Mouse (Mus musculus) testis, adult 2 months (tissue): ENCODE results near the gene Taar8c. TPM values are rescaled to one million over a fixed set of nuclear protein-coding genes. Genes with fewer than 3 reads are reported as not detected.
A peak's percentile ranks its signal among the peaks of the same experiment; 100 is the strongest.
"Not testable (repeated sequence)": the region's sequence is repeated elsewhere in the genome, so short reads cannot be mapped to it uniquely, and the experiment has no call there.

Source experiments
- H3K27ac ChIP-seq: fragments of 200-500 bp; 2 replicates; pipeline ENCODE4 v1.5.1; 2012; ENCODE audit warnings: low read depth, low read length; ENCODE audit not compliant: control insufficient read depth, insufficient read depth
- H3K27me3 ChIP-seq: fragments of 200-500 bp; 2 replicates; pipeline ENCODE4 v1.6.1; 2012; ENCODE audit warnings: mild to moderate bottlenecking, low read length, moderate library complexity; ENCODE audit not compliant: control insufficient read depth, insufficient read depth
- H3K36me3 ChIP-seq: fragments of 200-500 bp; 2 replicates; pipeline ENCODE4 v1.6.1; 2012; ENCODE audit warnings: mild to moderate bottlenecking, low read length; ENCODE audit not compliant: control insufficient read depth, insufficient read depth
- H3K4me1 ChIP-seq: fragments of 200-500 bp; 2 replicates; pipeline ENCODE4 v1.6.1; 2012; ENCODE audit warnings: low read length; ENCODE audit not compliant: control insufficient read depth, insufficient read depth
- H3K4me3 ChIP-seq: fragments of 200-500 bp; 2 replicates; pipeline ENCODE4 v1.5.1; 2012; ENCODE audit warnings: low read depth, mild to moderate bottlenecking, low read length, moderate library complexity, mixed read lengths; ENCODE audit not compliant: control insufficient read depth
- CTCF ChIP-seq: fragments of 200-500 bp; IDR thresholded peaks from 2 replicates; pipeline ENCODE4 v1.5.1; 2012; ENCODE audit warnings: low read depth, mild to moderate bottlenecking, inconsistent platforms, low read length, moderate library complexity; ENCODE audit not compliant: control insufficient read depth, insufficient read depth, insufficient replicate concordance
- POLR2A ChIP-seq: fragments of 200-500 bp; IDR thresholded peaks from 2 replicates; pipeline ENCODE4 v1.6.1; 2012; ENCODE audit warnings: low read depth, mild to moderate bottlenecking, inconsistent platforms, low read length, moderate library complexity; ENCODE audit not compliant: control insufficient read depth
- polyA plus RNA-seq: library from polyadenylated mRNA; depleted of rRNA; stranded (reverse); fragments of >200 nt; gene quantifications from 2 replicates; pipeline ENCODE4 v1.2.3, GENCODE M21; 2012

The Taar8c gene
- polyA plus RNA-seq, 1 experiment, result not detected

DNA sequence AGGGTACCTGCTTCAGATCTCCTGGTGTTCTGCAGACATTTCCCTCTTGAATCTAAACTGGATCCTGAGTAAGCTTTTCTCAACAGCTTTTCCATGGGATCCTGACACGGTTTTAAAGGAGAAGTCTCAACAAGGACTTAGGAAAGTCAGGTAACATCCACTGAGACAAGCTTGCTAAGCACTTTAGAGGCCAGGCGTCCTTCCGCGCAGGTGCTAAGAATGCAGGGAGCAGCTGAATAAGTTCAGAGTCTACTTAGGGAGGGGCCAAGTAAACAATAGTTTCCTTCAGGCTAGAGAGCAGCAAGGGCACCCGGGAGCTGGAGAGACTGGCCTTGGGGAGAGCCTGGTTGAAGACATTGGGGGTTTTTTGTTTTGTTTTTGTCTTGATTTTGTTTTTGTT is 30.6 kb upstream of the Taar8c start:
- H3K4me1 ChIP-seq, result no peaks in the 10 kb centered on the region
- no peaks in the 10 kb centered on the region for H3K27me3 ChIP-seq
- TF ChIP-seq POLR2A (no peak), CTCF (no peak)
- H3K27ac ChIP-seq, result peak overlapping the region; percentile 57; the same call in 1 of the 2 replicates
- no peaks in the 10 kb centered on the region for H3K36me3 ChIP-seq
- no peak overlapping the region for H3K4me3 ChIP-seq

DNA sequence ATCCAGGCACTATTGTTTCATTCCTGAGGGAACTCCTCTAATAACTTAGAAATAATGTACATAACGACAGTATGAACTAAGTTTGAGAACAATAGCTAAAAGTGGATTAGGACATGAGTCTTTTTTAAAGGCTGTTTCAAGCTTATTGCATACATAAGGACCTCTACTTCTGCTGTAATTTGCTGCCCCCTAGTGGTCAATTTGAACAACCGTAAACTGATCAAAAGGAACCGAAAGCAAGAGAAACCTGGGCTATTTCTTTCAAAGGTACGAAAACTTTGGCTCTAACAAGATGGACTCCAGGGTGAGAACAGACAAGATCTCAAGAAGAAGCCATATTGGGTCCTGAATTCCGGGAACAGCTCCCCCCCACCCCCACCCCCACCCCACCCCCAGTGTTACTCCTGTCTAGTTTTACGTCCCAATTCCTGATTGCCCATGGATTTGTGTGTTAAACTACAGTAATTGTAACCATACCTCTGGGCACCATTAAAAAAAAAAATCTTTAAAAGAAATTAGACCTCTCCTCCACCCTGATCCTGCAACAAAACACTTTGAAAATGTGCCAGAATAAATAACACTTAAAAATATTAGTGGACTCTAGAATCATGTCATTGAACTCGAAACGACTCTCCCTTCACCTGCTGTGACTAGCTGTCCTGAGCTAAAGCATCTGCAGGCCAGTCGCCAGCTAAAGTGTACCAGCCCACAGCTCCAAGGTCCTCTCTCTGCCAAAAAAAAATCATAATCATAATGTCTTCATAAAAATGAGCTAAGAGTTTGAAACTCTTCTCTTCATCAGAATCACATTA is 29.9 kb upstream of the Taar8c start:
- H3K36me3 ChIP-seq, result no peaks in the 10 kb centered on the region
- no peaks in the 10 kb centered on the region for H3K27me3 ChIP-seq
- no peak overlapping the region for H3K27ac ChIP-seq
- no peaks in the 10 kb centered on the region for H3K4me1 ChIP-seq
- TF ChIP-seq POLR2A (no peak), CTCF (peak; percentile 12; the same call in 1 of the 2 replicates)
- no peak overlapping the region for H3K4me3 ChIP-seq

DNA sequence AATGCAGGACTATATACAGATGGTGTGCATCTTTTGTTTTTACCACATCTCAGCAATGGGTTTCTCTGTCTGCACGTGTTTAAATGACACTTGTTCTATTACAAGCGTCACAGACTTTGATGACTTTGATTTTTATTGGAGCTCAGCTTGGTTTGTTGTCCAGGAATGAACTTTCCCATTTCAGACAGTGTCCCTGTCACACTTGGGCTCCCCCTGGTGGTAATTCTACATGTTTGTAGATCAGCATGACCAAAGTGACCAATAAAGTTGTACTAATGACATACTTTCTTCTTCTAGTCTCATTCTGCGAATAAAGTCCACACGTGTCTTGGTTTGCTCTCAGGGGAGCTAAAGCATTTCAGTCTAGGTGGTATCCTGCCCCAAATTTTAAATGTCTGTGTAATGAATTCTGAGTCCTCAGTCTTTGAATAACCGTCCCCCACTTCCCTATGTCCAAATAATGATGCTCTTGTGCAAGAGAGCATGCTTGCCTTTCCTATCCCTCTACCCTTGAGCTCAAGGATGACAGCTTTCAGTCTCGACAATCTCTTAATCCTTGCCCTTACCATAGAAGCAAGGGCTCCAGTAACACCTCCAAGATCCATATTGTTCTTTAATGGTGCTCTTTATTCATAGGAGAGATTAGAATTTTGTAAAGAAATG is 9.5 kb upstream of the Taar8c start:
- no peak overlapping the region for H3K4me3 ChIP-seq
- H3K27ac ChIP-seq, result no peak overlapping the region
- no peaks in the 10 kb centered on the region for H3K27me3 ChIP-seq
- H3K36me3 ChIP-seq, result no peaks in the 10 kb centered on the region
- peaks cover 3% of the 10 kb centered on the region; the same call in 1 of the 2 replicates for H3K4me1 ChIP-seq
- TF ChIP-seq CTCF, result no peak
- no peak for TF ChIP-seq POLR2A

DNA sequence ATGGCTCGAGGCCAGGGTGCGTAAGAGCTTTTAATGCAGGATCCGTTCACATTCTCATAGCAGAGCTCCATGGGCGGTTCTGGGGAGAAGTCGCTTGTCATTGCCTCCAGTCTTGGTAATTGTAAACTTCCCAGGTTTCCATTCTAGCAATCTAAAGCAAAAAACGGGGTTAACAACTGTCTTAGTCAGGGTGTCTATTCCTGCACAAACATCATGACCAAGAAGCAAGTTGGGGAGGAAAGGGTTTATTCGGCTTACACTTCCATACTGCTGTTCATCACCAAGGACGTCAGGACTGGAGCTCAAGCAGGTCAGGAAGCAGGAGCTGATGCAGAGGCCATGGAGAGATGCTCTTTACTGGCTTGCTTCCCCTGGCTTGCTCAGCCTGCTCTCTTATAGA is 7.7 kb upstream of the Taar8c start, which contains the start of gene Taar9:
TSS of gene Taar9 (minus strand) at position 101 of the 400 bp plus-strand sequence.
- H3K4me3 ChIP-seq, H3K27me3 ChIP-seq, H3K36me3 ChIP-seq, H3K27ac ChIP-seq, H3K4me1 ChIP-seq: not testable (repeated sequence)

DNA sequence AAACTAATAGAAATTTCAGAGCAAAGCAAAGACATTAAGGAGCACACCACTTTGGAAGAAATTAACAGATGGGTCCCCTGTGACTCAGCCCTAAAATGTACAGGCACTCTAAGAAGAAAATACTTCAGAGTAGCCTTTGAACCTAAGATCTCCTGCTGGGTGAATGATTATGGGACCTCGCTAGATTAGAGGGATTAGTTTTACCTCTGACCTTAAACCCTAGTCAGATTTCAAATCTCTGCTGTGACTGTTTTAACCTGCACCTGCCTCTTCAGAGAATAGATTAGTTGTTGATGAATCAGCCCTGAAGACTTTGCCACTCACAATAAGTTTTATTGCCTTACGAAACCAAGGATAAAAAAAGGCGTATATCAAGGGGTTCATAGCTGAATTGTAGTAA is 6.5 kb upstream of the Taar8c start:
- TF ChIP-seq POLR2A, result no peak
- TF ChIP-seq CTCF, result no peak
- Histone ChIP-seq H3K27me3 (no peaks in the 10 kb centered on the region), H3K27ac (no peak overlapping the region), H3K36me3 (no peaks in the 10 kb centered on the region), H3K4me1 (peaks cover 3% of the 10 kb centered on the region; the same call in 1 of the 2 replicates), H3K4me3 (no peak overlapping the region)

DNA sequence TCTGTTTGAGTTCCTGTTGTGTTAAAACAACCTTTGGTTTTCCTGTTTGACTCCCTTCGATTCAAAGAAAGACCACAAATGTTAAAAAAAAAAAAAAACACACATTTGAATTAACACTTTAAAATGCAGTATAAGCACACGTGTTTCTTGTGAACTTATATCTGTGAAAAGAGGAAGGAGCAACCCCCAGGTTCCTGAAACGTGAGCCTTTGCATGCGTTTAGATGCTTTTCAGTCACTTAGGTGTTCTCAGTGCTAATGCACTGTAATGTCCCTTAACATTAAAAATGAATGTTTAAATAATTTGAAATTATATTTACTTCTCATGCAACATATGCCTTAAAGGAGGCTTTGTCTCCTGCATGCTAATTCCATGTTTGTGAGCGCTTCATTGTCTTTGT is 6.0 kb upstream of the Taar8c start:
- Histone ChIP-seq H3K4me3 (no peak overlapping the region), H3K4me1 (peaks cover 3% of the 10 kb centered on the region; the same call in 1 of the 2 replicates), H3K36me3 (no peaks in the 10 kb centered on the region), H3K27ac (no peak overlapping the region), H3K27me3 (no peaks in the 10 kb centered on the region)
- TF ChIP-seq POLR2A (no peak), CTCF (no peak)

DNA sequence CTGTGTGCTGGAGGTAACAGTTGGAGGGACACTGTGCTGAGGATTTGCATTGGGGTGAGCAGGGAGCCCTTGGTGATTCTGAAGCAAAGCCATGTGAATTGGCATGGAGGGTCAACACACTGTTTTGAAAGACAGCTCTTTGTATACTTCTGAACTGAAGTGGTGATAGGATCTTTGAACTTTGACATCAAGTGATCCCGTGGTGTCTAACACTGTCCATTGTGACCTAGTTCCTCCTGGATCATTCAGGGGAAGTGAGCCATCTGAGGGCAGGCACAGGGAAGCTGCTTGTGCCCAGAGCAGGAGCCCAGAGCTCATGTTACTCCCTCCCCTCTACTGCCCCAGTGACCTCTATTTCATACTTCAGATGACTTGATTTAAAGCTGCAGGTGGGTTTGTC is 1.6 kb upstream of the Taar8c start:
- H3K36me3 ChIP-seq, H3K4me3 ChIP-seq, H3K27me3 ChIP-seq, H3K4me1 ChIP-seq, H3K27ac ChIP-seq: not testable (repeated sequence)

DNA sequence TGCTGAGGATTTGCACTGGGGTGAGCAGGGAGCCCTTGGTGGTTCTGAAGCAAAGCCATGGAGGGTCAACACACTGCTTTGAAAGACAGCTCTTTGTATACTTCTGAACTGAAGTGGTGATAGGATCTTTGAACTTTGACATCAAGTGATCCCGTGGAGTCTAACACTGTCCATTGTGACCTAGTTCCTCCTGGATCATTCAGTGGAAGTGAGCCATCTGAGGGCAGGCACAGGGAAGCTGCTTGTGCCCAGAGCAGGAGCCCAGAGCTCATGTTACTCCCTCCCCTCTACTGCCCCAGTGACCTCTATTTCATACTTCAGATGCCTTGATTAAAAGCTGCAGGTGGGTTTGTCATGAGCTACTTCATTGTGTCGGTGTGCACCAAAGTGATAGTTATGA is 4.7 kb downstream of the Taar8c start:
- H3K4me3 ChIP-seq, H3K27me3 ChIP-seq: not testable (repeated sequence)

More for the DNA sequence above, 4.7 kb downstream of the Taar8c start:
- H3K4me1 ChIP-seq, H3K27ac ChIP-seq, H3K36me3 ChIP-seq: not testable (repeated sequence)
